Mouse (Mus musculus) neural tube, embryonic 11.5 days (tissue): ENCODE measurements at regions not wholly inside any gene's neighbourhood (a gene's known extent, or its start where the extent isn't known, plus 50 kb on each side); places are given as distances from the start of the nearest gene placed in this dataset.

Source experiments
- ATAC-seq: fragments of 200-750 bp; cut with Nextera tagmentation; 2 replicates; pipeline ENCODE4 v1.8.0; 2017; ENCODE audit warnings: moderate number of reproducible peaks, mild to moderate bottlenecking, moderate TSS enrichment, moderate library complexity; ENCODE audit not compliant: insufficient read depth, low FRiP score, low TSS enrichment
- DNase-seq: peaks from one replicate; pipeline ENCODE4 v3.0.0-alpha.2; 2015; ENCODE audit warnings: low spot score
- H3K27ac ChIP-seq: fragments of 300-500 bp; sonication (generic); 2 replicates; pipeline ENCODE4 v1.5.1; 2014; ENCODE audit warnings: low read depth, mild to moderate bottlenecking, low read length
- H3K27me3 ChIP-seq: fragments of 300-500 bp; sonication (generic); 2 replicates; pipeline ENCODE4 v1.6.1; 2014; ENCODE audit warnings: mild to moderate bottlenecking, low read length, mixed read lengths; ENCODE audit not compliant: control insufficient read depth, insufficient read depth
- H3K36me3 ChIP-seq: fragments of 300-500 bp; sonication (generic); 2 replicates; pipeline ENCODE4 v1.6.1; 2014; ENCODE audit warnings: mild to moderate bottlenecking, low read length, moderate library complexity, mixed read lengths; ENCODE audit not compliant: control insufficient read depth, insufficient read depth
- H3K4me1 ChIP-seq: fragments of 300-500 bp; sonication (generic); 2 replicates; pipeline ENCODE4 v1.6.1; 2014; ENCODE audit warnings: low read length, mixed read lengths; ENCODE audit not compliant: control insufficient read depth, insufficient read depth
- H3K4me2 ChIP-seq: fragments of 300-500 bp; sonication (generic); 2 replicates; pipeline ENCODE4 v1.6.1; 2014; ENCODE audit warnings: low read depth, mild to moderate bottlenecking, moderate library complexity
- H3K4me3 ChIP-seq: fragments of 300-500 bp; sonication (generic); 2 replicates; pipeline ENCODE4 v1.5.1; 2014; ENCODE audit warnings: low read depth, low read length
- H3K9ac ChIP-seq: fragments of 300-500 bp; sonication (generic); 2 replicates; pipeline ENCODE4 v1.6.1; 2014; ENCODE audit warnings: mild to moderate bottlenecking, low read length
- H3K9me3 ChIP-seq: fragments of 300-500 bp; sonication (generic); 2 replicates; pipeline ENCODE4 v1.6.1; 2016; ENCODE audit warnings: low read length; ENCODE audit not compliant: control insufficient read depth
- WGBS: fragments of 180-500 bp; shearing (Covaris S2); extraction: QIAGEN DNeasy Blood & Tissue Kit; methylation state at CpG from one replicate; pipeline ENCODE4 v1.1.7; 2014; 5-methylcytosine and 5-hydroxymethylcytosine counted together

GRCm38 (mm10) chr4:34484273-34484672, 66.5 kb upstream of the Akirin2 start:
- H3K4me2 ChIP-seq: no peak overlapping the region
- H3K4me3 ChIP-seq: no peak overlapping the region
- no peaks in the 10 kb centered on the region for H3K36me3 ChIP-seq
- H3K27ac ChIP-seq: no peak overlapping the region
- H3K27me3 ChIP-seq: no peaks in the 10 kb centered on the region
- ATAC-seq: no peak
- H3K9ac ChIP-seq: no peak overlapping the region
- H3K9me3 ChIP-seq: no peaks in the 10 kb centered on the region
- DNase-seq: no peak
- H3K4me1 ChIP-seq: no peaks in the 10 kb centered on the region
- 81% methylated on average over 1 of the region's 1 CpGs for WGBS

- no peak overlapping the region for H3K9ac ChIP-seq
- no peaks in the 10 kb centered on the region for H3K36me3 ChIP-seq
- no peaks in the 10 kb centered on the region for H3K27me3 ChIP-seq
- no peaks in the 10 kb centered on the region for H3K4me1 ChIP-seq
- 73% methylated on average over 17 of the region's 17 CpGs for WGBS
- no peak overlapping the region for H3K4me3 ChIP-seq
- no peak overlapping the region for H3K4me2 ChIP-seq
- H3K27ac ChIP-seq: no peak overlapping the region
- no peaks in the 10 kb centered on the region for H3K9me3 ChIP-seq
- ATAC-seq (no peak), DNase-seq (no peak)
These were observed 65.2 kb upstream of the Akirin2 start for GRCm38 (mm10) chr4:34485574-34485973.

- no peaks in the 10 kb centered on the region for H3K9me3 ChIP-seq
- no peaks in the 10 kb centered on the region for H3K27me3 ChIP-seq
- DNase-seq (no peak), ATAC-seq (no peak)
- H3K9ac ChIP-seq: no peak overlapping the region
- no peaks in the 10 kb centered on the region for H3K4me1 ChIP-seq
- no peak overlapping the region for H3K4me3 ChIP-seq
- H3K27ac ChIP-seq: no peak overlapping the region
- H3K36me3 ChIP-seq: no peaks in the 10 kb centered on the region
- 89% methylated on average over 10 of the region's 10 CpGs for WGBS
- no peak overlapping the region for H3K4me2 ChIP-seq
These were observed 55.6 kb upstream of the Akirin2 start for GRCm38 (mm10) chr4:34494961-34495723.

GRCm38 (mm10) chr4:34498325-34498724, 52.4 kb upstream of the Akirin2 start:
- Histone ChIP-seq H3K9me3 (no peaks in the 10 kb centered on the region), H3K36me3 (no peaks in the 10 kb centered on the region), H3K9ac (no peak overlapping the region), H3K4me1 (no peaks in the 10 kb centered on the region), H3K27ac (no peak overlapping the region), H3K4me3 (no peak overlapping the region), H3K27me3 (no peaks in the 10 kb centered on the region), H3K4me2 (no peak overlapping the region)
- DNase-seq (no peak), ATAC-seq (no peak)
- 92% methylated on average over 9 of the region's 9 CpGs for WGBS

- no peaks in the 10 kb centered on the region for H3K4me1 ChIP-seq
- H3K4me2 ChIP-seq: no peak overlapping the region
- DNase-seq (no peak), ATAC-seq (no peak)
- no peaks in the 10 kb centered on the region for H3K9me3 ChIP-seq
- H3K9ac ChIP-seq: no peak overlapping the region
- no peak overlapping the region for H3K4me3 ChIP-seq
- no peak overlapping the region for H3K27ac ChIP-seq
- no peaks in the 10 kb centered on the region for H3K27me3 ChIP-seq
- no peaks in the 10 kb centered on the region for H3K36me3 ChIP-seq
- 95% methylated on average over 7 of the region's 7 CpGs for WGBS
These were observed 52.0 kb upstream of the Akirin2 start for GRCm38 (mm10) chr4:34498781-34499180.

- Histone ChIP-seq H3K4me1 (no peaks in the 10 kb centered on the region), H3K4me3 (no peak overlapping the region), H3K36me3 (no peaks in the 10 kb centered on the region), H3K4me2 (no peak overlapping the region), H3K9ac (no peak overlapping the region), H3K9me3 (no peaks in the 10 kb centered on the region), H3K27me3 (no peaks in the 10 kb centered on the region), H3K27ac (no peak overlapping the region)
- ATAC-seq: no peak
- 88% methylated on average over 3 of the region's 3 CpGs for WGBS
- no peak for DNase-seq
These were observed 51.0 kb upstream of the Akirin2 start for GRCm38 (mm10) chr4:34499731-34500130.
